Mouse (Mus musculus): Measurements from ENCODE around the gene Stum.

Gene Stum

DNA sequence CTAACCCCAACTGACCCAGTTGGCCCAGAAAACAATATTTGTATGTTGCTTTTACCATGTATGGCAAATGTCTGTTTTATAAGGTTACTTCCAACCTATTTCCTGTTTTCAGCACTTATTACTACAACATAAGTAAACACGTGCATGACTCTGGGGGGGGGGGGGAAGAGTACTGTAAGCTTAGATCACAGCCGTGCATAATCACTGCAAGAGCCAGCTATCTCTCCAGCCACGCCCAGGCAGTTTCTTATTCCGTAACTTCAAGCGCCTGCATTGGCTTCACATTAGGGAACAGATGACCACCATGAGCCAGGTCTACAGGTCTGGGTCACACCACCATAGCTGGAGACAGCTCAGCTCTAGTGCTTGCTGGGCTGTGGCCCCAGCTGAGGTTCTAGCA is 53.5 kb downstream of the Stum start:
- in situ Hi-C loops (cut with MboI, MseI): no loop called here

GRCm38 (mm10) chr1:180428871-180429270 is 54.4 kb downstream of the Stum start:
- in situ Hi-C loops (cut with MboI, MseI): no loop called here

- in situ Hi-C loops (cut with MboI, MseI): no loop called here
These were observed 55.1 kb downstream of the Stum start for GRCm38 (mm10) chr1:180428101-180428712.

DNA sequence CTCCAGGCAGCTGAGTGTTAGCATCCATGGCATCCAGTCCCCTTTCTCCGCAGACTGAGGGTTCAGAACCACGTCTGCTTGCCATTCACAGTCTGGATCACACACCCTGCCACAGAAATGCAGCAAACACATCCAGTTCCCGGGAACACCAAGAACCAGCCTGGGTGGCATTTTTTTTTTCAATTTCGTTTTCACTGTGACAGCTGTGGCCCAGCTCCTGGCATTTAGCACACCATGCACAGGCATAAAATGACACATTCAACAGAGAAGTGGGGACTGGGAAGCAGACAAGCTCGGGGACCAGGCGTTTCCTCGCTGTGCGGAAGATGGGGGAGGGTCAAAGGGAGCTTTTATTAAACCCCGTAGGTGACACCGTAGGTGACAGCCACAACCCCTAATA is 55.6 kb downstream of the Stum start:
- in situ Hi-C loops (cut with MboI, MseI): no loop called here

- in situ Hi-C loops (cut with MboI, MseI): no loop called here
These were observed 56.9 kb downstream of the Stum start for GRCm38 (mm10) chr1:180426405-180426804.

DNA sequence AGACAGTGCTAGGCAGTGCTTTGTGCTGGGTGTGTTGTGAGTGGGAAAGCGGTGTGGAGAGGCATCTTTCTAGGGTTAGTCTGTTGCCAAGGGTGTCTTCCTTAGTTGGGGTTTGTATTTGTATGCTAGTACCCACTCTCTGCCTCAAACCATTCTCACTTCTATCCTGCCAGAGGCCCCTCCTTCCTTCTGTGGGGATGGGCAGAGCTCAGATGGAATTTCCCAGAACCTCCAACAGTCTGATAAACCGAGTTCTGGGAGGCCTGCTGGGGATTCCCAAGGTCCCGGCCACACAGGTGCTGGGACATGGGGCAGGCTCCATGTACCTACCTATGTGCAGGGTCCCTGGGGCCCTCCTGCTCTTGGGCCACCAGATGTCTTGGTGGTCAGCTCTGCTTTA is 59.4 kb downstream of the Stum start:
- in situ Hi-C loops (cut with MboI, MseI): no loop called here

DNA sequence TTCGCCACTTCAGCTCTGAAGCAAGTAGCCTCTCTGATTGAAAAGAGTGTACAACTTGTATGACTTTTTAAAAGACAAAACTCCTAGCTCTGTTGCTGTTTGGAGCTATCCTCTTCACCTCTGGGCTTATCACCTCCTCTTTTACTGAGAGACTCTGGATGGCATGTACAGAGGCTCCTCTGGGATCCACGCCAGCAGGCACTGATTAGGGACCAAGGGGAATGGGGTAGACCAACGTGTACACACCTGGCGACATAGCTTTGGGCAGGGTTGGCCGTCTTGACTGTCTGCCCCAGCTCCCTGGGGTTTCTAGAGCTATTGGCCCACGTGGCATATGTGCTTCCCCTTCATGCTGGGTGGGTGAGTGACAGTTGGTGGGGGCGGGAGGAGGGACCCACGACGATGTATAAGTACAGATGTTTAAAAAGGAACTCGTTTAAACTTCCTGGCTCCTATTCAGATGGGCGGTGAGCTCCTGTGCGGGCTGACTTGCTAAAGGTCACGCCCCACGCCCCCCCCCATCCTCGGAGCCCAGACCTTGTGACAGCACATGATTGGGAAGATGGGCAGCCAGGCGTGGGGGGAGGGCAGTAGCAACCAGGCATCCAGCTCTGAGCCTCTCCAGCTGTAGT is 60.2 kb downstream of the Stum start:
- in situ Hi-C loops (cut with MboI, MseI): no loop called here

DNA sequence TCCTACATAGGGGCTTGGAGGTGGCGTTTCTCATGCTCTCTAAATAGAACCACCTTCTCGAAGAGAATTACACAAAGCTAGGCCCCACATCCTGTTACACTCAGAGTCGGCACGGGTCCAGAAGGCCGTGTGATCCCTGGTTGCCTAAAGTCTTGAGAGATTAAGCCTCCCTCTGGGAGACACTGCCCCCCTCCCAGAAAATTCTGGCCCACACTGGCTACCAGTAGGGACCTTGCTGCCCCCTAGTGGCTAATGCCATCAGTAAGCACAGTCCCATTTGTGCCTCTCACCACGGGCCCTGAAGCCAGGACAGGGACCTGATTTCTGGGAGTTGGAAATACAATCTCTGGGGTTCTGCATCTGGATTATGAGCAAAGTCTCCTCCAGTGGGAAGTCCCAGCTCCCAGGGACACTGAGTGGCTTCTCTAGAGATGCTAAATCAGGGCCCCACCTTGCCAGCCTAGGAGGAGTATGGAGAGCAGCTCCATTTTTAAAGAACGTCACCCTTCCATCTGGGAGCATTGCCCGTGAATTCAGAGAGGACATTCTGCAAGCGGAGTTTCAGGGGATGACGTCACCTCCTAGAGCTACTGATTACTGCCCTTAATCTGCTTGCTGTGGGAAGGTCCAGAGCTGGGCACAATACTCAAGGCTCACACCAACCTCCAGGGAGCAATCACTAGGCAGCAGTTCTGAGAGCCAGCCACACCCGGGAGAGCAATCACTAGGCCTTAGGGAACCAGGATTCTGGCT is 61.1 kb downstream of the Stum start:
- in situ Hi-C loops (cut with MboI, MseI): no loop called here

GRCm38 (mm10) chr1:180421165-180421909 is 62.0 kb downstream of the Stum start:
- in situ Hi-C loops (cut with MboI, MseI): no loop called here

DNA sequence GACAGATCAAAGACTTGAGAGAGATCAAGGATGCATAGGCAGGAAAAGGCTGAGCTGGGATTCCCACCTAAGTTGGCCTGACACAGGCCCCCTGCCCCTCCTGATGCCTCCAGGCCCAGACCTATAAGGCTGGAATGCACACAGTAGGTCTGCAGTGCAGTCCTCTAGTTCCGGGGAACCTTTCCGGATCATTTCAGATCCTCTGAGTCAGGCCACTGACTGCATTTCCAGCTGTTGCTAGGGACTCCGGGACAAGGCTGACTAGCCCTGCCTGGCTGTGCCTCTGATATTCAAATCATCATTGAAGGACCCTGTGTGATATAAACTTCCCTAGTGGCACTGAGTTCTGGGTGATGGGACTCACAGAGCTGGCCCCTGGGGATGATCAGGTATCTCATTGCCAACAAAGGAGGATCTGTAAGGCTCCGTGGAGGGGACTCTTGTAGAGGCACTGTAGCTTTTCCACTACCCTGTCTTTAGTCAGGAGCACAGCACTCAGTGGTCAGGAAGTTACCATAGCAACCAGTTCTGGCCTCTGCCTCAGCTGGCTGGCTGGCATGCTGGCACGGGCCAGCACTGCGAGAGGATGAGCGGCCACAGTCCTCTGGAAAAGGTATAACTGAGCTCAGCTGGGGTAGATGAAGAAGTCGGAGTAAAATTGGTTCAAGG is 62.7 kb downstream of the Stum start:
- in situ Hi-C loops (cut with MboI, MseI): no loop called here

DNA sequence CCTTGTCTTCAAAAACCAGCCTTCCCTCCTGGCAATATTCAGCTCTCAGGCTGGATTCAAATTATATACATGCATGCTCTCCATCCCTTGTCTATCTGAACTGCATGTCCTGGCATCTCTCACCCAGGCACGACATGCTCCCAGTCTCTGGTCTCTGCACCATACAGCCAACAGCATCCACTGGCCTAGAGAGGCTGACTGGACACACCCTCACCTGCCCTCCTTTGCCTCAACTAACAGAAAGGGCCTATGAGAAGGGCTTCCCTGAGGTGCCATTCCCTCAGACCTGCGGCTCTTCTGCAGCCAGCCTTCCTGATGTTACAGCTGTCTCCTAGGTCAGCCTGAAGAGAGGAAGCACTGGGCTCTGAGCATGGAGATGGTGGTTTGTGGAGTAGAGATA is 64.2 kb downstream of the Stum start:
- in situ Hi-C loops (cut with MboI, MseI): loop anchor here (5.0 kb wide), 1 partner anchor 343 kb away; no protein-coding TSS in a partner anchor

DNA sequence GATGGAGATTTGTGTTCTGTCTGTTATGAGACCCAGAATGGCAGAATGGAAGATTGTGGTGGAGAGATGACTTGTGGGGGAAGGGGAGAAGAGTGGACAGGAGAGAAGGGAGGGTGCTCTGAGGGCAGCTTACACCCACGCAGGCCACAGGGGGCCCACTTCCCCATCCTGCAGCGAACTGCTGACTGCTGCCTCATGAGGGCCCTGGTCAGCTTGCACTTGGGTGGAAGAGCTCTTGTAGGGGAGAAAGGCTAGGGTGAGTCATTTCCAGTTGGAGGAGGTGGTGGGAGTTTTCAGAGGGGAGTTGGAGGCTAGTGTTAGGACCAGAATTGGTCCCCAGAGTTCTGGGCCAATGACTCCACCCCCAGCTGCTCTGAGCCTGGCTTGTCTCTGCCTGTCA is 66.2 kb downstream of the Stum start:
- in situ Hi-C loops (cut with MboI, MseI): loop anchor here (5.0 kb wide), 1 partner anchor 345 kb away; no protein-coding TSS in a partner anchor

DNA sequence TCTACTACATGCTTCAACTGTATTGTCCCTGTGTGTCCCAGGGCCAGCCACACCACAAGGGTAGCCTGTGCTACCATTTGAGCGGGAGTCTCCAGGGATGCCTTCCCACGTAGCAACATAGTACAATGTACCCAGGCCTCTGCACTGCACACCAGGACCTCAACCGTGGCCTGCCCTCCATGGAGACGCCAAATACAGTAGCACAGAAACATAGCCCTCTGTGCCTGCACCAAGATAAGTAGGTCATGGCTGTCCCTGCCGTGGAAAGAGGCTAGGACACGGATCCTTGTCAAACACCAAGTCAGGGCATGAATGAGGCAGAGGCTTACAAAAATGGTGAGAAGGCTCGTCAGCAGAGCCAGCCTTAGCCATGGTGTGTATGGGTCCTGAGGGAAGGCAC is 67.5 kb downstream of the Stum start:
- in situ Hi-C loops (cut with MboI, MseI): loop anchor here (5.0 kb wide), 1 partner anchor 346 kb away; no protein-coding TSS in a partner anchor

DNA sequence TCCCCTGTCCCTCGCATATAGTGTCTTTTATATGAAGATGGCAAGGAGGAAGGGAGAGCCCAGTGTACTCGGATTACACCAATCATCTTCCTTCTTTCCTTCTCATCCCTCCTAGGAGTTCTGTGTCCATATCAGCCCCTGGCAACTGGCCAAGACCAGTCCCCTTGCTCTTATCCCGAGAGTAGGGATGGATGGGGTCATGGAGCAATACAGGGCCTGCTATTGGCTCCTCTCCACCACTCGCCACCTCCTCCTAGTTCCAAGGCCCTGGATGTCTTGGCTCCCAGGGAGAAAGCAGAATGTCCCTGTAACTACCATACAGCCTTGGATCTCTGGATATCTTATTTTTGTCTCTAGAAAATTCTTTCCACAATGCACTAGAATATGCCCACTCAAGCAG is 68.2 kb downstream of the Stum start:
- in situ Hi-C loops (cut with MboI, MseI): loop anchor here (5.0 kb wide), 1 partner anchor 347 kb away; no protein-coding TSS in a partner anchor

GRCm38 (mm10) chr1:180410306-180410705 is 73.0 kb downstream of the Stum start:
- in situ Hi-C loops (cut with MboI, MseI): no loop called here

DNA sequence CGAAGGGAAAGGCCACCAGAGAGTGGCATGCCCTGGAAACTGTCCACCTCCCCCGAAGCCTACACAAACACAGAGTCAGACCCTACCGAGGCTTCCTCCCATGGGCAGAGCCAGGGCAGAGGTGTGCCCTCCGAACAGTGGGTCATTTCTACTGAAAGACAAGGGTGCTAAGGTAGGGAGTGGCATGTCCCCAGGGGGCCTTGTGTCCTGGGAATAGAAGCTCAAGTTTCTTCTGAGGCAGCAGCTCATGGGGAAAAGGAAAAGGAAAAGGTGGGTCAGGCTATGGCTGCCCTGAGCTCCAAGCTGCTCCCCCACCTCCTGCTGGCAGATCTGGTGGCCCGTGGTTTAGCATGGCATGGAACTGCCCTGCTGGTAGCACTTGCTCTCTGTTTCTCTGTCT is 73.5 kb downstream of the Stum start:
- in situ Hi-C loops (cut with MboI, MseI): loop anchor here (5.0 kb wide), 1 partner anchor 137 kb away; no protein-coding TSS in a partner anchor

DNA sequence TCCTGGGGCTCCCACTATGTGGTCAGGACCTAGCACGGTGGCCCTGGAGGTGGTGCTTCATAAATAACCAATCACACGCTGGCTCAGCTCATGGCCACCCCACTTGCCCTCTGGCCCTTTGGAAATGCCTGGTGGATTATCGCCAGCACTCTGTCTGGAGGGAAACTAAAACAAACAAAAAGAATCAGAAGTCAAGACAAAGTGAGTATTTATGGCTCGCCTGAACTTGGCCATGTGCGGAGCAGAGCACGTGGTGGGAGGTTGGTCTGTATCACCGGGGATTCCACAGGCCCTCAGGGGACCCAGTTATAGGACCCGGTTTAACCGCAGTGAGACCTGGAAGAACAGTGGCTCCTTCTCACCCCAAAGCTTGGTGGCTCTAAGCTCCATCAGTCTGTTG is 74.5 kb downstream of the Stum start:
- in situ Hi-C loops (cut with MboI, MseI): loop anchor here (5.0 kb wide), 1 partner anchor 137 kb away; no protein-coding TSS in a partner anchor

GRCm38 (mm10) chr1:180407727-180408719 is 75.3 kb downstream of the Stum start:
- in situ Hi-C loops (cut with MboI, MseI): loop anchor here (5.0 kb wide), 1 partner anchor 136 kb away; no protein-coding TSS in a partner anchor

DNA sequence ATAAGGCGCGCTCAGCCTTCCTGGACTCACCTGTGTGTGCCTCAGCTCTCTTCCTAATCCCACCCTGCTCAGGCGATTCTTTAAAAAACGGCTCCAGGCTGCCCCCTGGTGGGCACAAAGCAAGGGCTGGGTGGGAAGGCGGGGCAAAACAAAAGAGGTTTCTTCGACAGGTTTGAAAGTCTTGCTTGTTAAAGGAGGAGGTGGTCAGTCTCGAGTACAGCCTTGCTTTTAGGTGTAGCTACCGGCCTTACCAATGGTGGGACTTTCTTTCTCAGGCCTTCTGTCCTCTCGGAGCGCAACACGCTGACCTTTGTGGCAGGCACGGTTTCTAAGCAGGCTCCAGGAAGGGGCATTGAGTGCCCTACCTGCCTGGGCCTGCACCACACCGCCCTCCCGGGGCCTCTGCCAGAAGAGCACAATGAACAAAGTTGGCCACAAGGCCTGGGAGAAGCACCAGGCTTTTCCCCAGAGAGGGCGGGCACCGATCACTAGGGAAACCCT is 76.1 kb downstream of the Stum start:
- in situ Hi-C loops (cut with MboI, MseI): loop anchor here (5.0 kb wide), 1 partner anchor 135 kb away; no protein-coding TSS in a partner anchor

Measured in regulatory T cell (primary cell).